Mouse (Mus musculus) cerebellum, adult 9-10 months (tissue): ENCODE data around the gene Pdzd8.

ENCODE experiments used
- DNase-seq: peaks from one replicate; pipeline ENCODE4 v3.0.0; 2022

Pdzd8 gene

GRCm38 (mm10) chr19:59267417-59267963, 78.1 kb downstream of the Pdzd8 start:
- DNase-seq: no peak

- no peak for DNase-seq
These were observed 79.7 kb downstream of the Pdzd8 start for GRCm38 (mm10) chr19:59265907-59266306.

- no peak for DNase-seq
These were observed 80.6 kb downstream of the Pdzd8 start for GRCm38 (mm10) chr19:59264838-59265532.

- no peak for DNase-seq
These were observed 82.4 kb downstream of the Pdzd8 start for GRCm38 (mm10) chr19:59263171-59263570.

- DNase-seq: no peak
These were observed 84.0 kb downstream of the Pdzd8 start for GRCm38 (mm10) chr19:59261604-59262003.

GRCm38 (mm10) chr19:59260718-59261442, 84.7 kb downstream of the Pdzd8 start, which contains the start of gene Slc18a2:
Gene Slc18a2 (plus strand): TSS chr19:59260896.
- no peak for DNase-seq

GRCm38 (mm10) chr19:59259633-59260032, 85.9 kb downstream of the Pdzd8 start:
- DNase-seq: no peak

- no peak for DNase-seq
These were observed 92.9 kb downstream of the Pdzd8 start for GRCm38 (mm10) chr19:59252651-59253050.

- no peak for DNase-seq
These were observed 96.9 kb downstream of the Pdzd8 start for GRCm38 (mm10) chr19:59248553-59249286.

GRCm38 (mm10) chr19:59248144-59248543, 97.4 kb downstream of the Pdzd8 start:
- DNase-seq: no peak
